Mouse (Mus musculus) hindbrain, postnatal 0 days (tissue): ENCODE data around the gene Rab23. TPM values are rescaled to one million over a fixed set of nuclear protein-coding genes. Genes with fewer than 3 reads are reported as not detected.
A peak's percentile ranks its signal among the peaks of the same experiment; 100 is the strongest.

Experiments
- ATAC-seq: fragments of 200-750 bp; cut with Nextera tagmentation; 2 replicates; pipeline ENCODE4 v1.8.0; 2017; ENCODE audit warnings: mild to moderate bottlenecking, moderate TSS enrichment, moderate library complexity
- DNase-seq: peaks from one replicate; pipeline ENCODE4 v3.0.0-alpha.2; 2015; ENCODE audit warnings: low spot score
- H3K27ac ChIP-seq: fragments of 300-500 bp; sonication (generic); 2 replicates; pipeline ENCODE4 v1.5.1; 2014; ENCODE audit warnings: mild to moderate bottlenecking
- H3K27me3 ChIP-seq: fragments of 300-500 bp; sonication (generic); 2 replicates; pipeline ENCODE4 v1.6.1; 2014; ENCODE audit warnings: low read length, mixed read lengths; ENCODE audit not compliant: insufficient read depth
- H3K36me3 ChIP-seq: fragments of 300-500 bp; sonication (generic); 2 replicates; pipeline ENCODE4 v1.6.1; 2014; ENCODE audit warnings: low read length, mixed read lengths; ENCODE audit not compliant: insufficient read depth
- H3K4me1 ChIP-seq: fragments of 300-500 bp; sonication (generic); 2 replicates; pipeline ENCODE4 v1.6.1; 2014; ENCODE audit warnings: antibody characterized with exemption, low read length, mixed read lengths; ENCODE audit not compliant: insufficient read depth
- H3K4me2 ChIP-seq: fragments of 300-500 bp; sonication (generic); 2 replicates; pipeline ENCODE4 v1.6.1; 2014; ENCODE audit warnings: low read depth, mild to moderate bottlenecking, low read length, moderate library complexity, mixed read lengths
- H3K4me3 ChIP-seq: fragments of 300-500 bp; sonication (generic); 2 replicates; pipeline ENCODE4 v1.5.1; 2014; ENCODE audit warnings: low read length
- H3K9ac ChIP-seq: fragments of 300-500 bp; sonication (generic); replicated peaks from 2 replicates; pipeline ENCODE4 v1.6.1; 2014; ENCODE audit warnings: mild to moderate bottlenecking, low read length, moderate library complexity, mixed read lengths
- H3K9me3 ChIP-seq: fragments of 300-500 bp; sonication (generic); 2 replicates; pipeline ENCODE4 v1.6.1; 2016; ENCODE audit warnings: low read length, mixed read lengths
- CTCF ChIP-seq: IDR thresholded peaks from 2 replicates; pipeline ENCODE4 v1.5.1; 2016; ENCODE audit warnings: antibody characterized with exemption, control low read depth, low read depth
- WGBS: fragments of 180-500 bp; shearing (Covaris S2); extraction: QIAGEN DNeasy Blood & Tissue Kit; methylation state at CpG from one replicate; pipeline ENCODE4 v1.1.7; 2014; 5-methylcytosine and 5-hydroxymethylcytosine counted together
- polyA plus RNA-seq: library from polyadenylated mRNA; unstranded; fragments of >200 nt; fragmentation: Nextera tagmentation; extraction: Ambion mirVana; gene quantifications from 2 replicates; pipeline ENCODE4 v1.2.1, GENCODE M21; 2015
- total RNA-seq: library from RNA; depleted of rRNA; stranded (reverse); fragments of >200 nt; gene quantifications from 2 replicates; pipeline ENCODE4 v1.2.3, GENCODE M21; 2014

Rab23 gene
- total and polyA plus RNA-seq, 2 experiments from 2014 or later: 9.0 to 24.9 TPM

DNA sequence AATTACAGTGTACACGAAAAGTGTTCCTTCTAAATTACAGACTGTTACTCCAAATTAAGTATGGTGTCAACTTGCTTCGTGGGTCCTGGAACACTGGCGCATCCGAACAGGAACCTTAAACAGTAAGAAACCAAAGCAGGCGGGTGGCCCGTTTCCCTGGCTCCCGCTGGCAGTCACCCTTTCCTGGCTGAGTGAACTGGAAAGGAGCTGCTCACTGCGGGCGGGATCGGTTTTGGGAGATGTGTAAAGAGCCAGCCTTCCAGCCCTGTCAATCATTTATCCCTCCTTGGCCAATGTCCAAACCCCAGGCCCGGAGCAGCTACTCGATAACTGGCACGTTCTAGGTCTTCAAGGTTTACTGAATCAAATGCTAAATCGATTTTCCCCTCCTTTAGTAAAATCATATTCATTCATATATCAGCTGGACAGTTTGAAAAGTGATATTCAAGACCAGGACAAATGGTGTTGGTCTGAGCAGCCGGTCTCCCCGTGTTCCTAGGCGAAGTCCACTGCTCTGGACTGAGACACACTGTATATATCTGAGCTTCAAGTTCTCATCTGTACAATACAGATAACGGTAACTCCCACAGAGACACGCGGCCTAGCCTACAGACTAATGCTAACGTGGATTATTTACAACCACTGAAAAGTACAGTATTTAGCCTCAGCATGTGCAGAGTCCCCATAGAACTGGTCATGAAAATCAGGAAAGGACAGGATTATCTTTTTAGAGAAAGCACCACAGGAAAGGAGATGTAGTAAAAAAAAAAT lies 35.5 kb downstream of the Rab23 start:
- no peak overlapping the region for H3K27ac ChIP-seq
- H3K4me3 ChIP-seq: no peak overlapping the region
- peaks cover 6% of the 10 kb centered on the region; the same call in 1 of the 2 replicates for H3K4me1 ChIP-seq
- no peaks in the 10 kb centered on the region for H3K27me3 ChIP-seq
- TF ChIP-seq CTCF: no peak
- WGBS: 60% methylated on average over 21 of the region's 21 CpGs
- H3K4me2 ChIP-seq: no peak overlapping the region
- H3K9ac ChIP-seq: no peak overlapping the region
- no peaks in the 10 kb centered on the region for H3K36me3 ChIP-seq
- H3K9me3 ChIP-seq: no peaks in the 10 kb centered on the region
- ATAC-seq (no peak), DNase-seq (no peak)

DNA sequence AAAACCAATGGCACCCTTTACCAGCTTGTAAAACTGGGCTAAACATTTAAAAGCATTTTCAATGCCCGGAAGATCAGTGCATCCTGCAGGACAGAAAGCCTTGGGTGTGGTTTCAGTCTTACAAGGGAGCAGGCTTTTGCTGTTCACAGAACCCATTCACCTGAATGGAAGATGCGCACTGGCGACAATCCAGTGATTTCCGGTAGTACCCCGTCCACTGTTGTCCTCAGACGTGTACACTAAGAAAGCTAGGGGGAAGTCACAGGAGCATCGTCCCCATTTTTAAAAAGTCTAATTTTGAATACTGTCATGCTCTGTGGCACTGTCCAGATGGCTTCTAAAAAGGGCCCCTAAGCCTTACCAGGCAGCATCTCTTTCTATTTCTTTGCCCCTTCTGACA lies 36.1 kb downstream of the Rab23 start:
- no peaks in the 10 kb centered on the region for H3K9me3 ChIP-seq
- WGBS: 83% methylated on average over 7 of the region's 7 CpGs

DNA sequence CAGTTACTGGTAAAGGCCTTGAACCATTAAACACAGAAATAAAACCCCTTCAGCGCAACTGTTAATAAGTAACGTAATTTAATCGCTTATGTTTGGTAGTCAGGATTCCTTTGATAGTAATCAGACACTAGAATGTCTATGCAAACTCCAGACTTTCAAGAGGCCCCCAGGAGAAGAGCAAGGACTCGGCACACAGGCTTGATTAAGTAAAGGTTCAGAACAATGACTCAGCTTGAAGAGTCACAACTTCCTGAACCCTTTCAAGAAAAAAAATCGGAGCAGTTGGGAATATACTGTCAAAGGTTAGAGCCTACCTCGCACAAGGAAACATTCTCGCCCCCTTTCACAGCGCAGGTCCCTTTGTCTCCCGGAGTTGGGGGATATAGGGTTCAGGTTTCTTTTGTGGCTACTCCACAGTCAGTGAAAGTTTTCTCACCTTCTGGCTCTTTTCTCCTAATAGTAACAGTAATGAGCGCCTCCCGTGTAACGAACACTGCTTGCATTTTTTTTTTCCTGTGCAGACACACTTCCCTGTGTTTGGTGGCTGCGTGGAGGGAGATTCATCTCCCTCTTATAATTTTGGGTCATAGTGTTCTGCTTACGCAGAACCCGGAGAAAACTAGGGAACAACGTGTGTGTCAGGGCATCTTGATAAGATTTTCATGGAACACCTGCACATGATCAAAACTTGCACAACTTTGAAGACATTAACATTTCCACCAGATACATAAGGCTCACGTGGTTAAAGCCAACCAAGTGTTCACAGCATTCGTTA lies 36.8 kb downstream of the Rab23 start:
- Histone ChIP-seq H3K9ac (no peak overlapping the region), H3K27me3 (no peaks in the 10 kb centered on the region), H3K9me3 (no peaks in the 10 kb centered on the region), H3K4me1 (peaks cover 6% of the 10 kb centered on the region; the same call in 1 of the 2 replicates), H3K4me3 (peak overlapping the region; percentile 73), H3K27ac (no peak overlapping the region), H3K36me3 (no peaks in the 10 kb centered on the region), H3K4me2 (peak overlapping the region; percentile 98)
- WGBS: 37% methylated on average over 18 of the region's 18 CpGs
- no peak for DNase-seq
- no peak for TF ChIP-seq CTCF
- ATAC-seq: no peak

More for the DNA sequence above, 36.1 kb downstream of the Rab23 start:
- Histone ChIP-seq H3K27me3 (no peaks in the 10 kb centered on the region), H3K9ac (no peak overlapping the region), H3K27ac (no peak overlapping the region), H3K4me3 (no peak overlapping the region), H3K4me1 (peaks cover 6% of the 10 kb centered on the region; the same call in 1 of the 2 replicates), H3K36me3 (no peaks in the 10 kb centered on the region), H3K4me2 (no peak overlapping the region)
- no peak for DNase-seq
- TF ChIP-seq CTCF: no peak
- ATAC-seq: no peak

DNA sequence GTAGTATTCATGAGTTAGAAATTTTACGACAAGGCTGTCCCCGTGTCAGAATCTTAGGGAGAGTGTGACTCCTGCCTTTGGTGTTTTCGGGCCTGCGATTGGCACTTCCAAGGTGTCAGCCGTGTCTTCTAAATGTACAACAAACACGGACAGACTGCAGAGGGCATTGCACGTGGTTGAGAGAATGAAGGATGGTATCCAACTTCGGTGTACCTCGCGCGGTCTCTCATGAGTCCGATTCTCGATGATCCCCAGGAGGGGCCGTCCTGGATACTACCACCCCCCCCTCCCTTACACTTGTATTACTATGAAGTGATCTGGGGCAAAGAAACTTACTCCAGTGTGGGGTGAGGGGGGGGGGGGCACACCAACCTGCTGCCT lies 37.3 kb downstream of the Rab23 start:
- DNase-seq (no peak), ATAC-seq (peak; percentile 53)
- Histone ChIP-seq H3K9me3 (no peaks in the 10 kb centered on the region), H3K27ac (no peak overlapping the region), H3K36me3 (no peaks in the 10 kb centered on the region), H3K9ac (peak overlapping the region; percentile 80), H3K27me3 (no peaks in the 10 kb centered on the region), H3K4me2 (peak overlapping the region; percentile 98), H3K4me3 (peak overlapping the region; percentile 73), H3K4me1 (peaks cover 6% of the 10 kb centered on the region; the same call in 1 of the 2 replicates)
- 0 out of 2 replicates have a peak, but pooled peaks have one; percentile 9 for TF ChIP-seq CTCF
- WGBS: 2% methylated on average over 14 of the region's 14 CpGs

DNA sequence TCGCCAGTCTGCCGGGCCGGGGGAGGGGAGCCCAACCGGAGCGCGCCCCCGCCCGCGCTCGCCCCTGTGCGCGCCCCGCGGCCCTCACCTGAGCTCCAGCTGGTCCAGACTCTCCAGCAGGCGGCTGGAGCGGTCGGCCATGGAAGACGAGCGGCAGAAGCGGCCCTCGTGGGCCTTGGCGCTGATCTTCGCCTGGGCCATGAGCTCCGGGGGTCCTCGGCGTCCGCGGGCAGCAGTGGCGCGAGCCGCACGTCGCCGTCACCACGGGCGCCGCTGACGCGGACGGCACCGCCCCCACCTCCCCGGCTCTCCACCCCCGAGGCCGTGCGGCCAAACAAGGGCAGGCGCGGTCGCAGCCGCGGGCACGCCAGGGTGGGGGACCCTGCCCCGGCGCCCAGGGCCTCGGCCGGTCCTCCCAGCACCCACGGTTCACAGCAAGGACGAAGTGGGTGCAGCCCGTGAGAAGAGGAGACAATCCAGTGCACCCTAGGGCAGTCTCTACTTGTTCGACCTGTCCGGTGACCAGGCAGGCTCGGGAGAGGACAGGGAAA lies 37.9 kb downstream of the Rab23 start, which contains the start of gene Bag2:
TSS of gene Bag2 (minus strand) at position 305 of the 551 bp plus-strand sequence.
- Histone ChIP-seq H3K36me3 (0 out of 2 replicates have a peak, but pooled peaks cover 4% of the 10 kb centered on the region), H3K4me2 (peak within 1 kb of the TSS; percentile 98), H3K9me3 (no peaks in the 10 kb centered on the region), H3K27ac (peak within 1 kb of the TSS; percentile 58; the same call in 1 of the 2 replicates), H3K4me1 (peaks cover 6% of the 10 kb centered on the region; the same call in 1 of the 2 replicates), H3K4me3 (peak within 1 kb of the TSS; percentile 73), H3K9ac (peak within 1 kb of the TSS; percentile 80), H3K27me3 (no peaks in the 10 kb centered on the region)
- DNase-seq (peak; percentile 66), ATAC-seq (peak; percentile 88)
- 2% methylated on average over 30 of the region's 61 CpGs for WGBS
- TF ChIP-seq CTCF: 0 out of 2 replicates have a peak, but pooled peaks have one; percentile 24

DNA sequence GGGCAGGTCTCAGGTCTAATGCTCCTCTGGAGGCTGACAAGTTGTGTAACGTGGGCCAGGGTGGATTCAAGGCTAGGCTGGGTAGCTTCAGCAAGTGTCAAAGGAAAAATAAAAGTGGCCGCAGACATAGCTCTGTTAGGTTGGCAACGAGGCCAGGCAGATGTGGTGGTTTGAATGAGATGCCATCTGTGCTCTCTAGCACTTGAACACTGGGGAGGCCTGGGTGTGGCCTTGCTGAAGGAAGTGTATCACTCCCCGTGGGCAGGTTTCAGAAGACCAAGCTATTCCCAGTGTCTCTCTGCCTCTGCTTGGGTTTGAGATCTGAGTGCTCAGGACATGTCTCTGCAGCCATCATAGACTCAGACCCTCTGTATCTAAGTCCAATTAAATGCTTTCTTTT lies 38.8 kb downstream of the Rab23 start:
- TF ChIP-seq CTCF: no peak
- no peak for ATAC-seq
- Histone ChIP-seq H3K4me2 (no peak overlapping the region), H3K4me1 (peaks cover 6% of the 10 kb centered on the region; the same call in 1 of the 2 replicates), H3K36me3 (0 out of 2 replicates have a peak, but pooled peaks cover 4% of the 10 kb centered on the region), H3K9ac (no peak overlapping the region), H3K4me3 (no peak overlapping the region), H3K27ac (no peak overlapping the region), H3K27me3 (no peaks in the 10 kb centered on the region), H3K9me3 (no peaks in the 10 kb centered on the region)
- 43% methylated on average over 4 of the region's 4 CpGs for WGBS
- DNase-seq: no peak
